Comparison of ENCODE assay signal across 22 mouse cellular contexts in the genomic region with DNA sequence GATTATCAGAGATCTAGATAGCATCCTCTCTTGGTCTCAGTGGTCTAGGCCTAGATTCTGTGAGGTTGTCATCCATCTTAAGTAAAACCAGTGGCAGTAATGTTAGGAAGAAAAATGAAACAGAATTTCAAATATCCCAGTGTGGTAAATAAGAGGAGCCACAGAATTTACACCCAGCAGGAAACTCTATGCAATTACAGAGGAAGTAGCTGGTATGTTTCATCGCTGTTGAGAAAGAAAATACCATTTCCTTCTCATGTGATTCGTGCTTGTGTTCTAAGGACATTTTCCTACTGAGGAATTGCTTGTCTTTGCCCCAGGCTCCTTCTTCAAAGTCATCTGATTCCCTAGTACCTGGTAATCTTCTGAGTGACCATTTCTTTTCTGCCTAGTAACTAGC.
DNase-seq lines count a peak whose midpoint lies in the region; ATAC-seq and TF ChIP-seq lines count a peak whose summit lies in the region.
"Had no signal": no experiment of that assay in that cellular context is flagged by ENCODE, and none has a peak within 500 bp of the region (broad histone marks: within the 10 kb centered on the region; RNA-seq: fewer than 3 reads in every experiment).

No protein-coding gene starts in this region.

- no peaks in the 10 kb centered on the region for H3K27me3 ChIP-seq in heart, embryonic 16.5 days (ENCODE audit: control insufficient read depth, insufficient read depth, low read length)
- H3K27me3 ChIP-seq in lung, embryonic 15.5 days = no peaks in the 10 kb centered on the region
- H3K27me3 ChIP-seq: limb, embryonic 13.5 days; midbrain, embryonic 13.5 days; Patski; stomach, embryonic 15.5 days had no signal

- no peak overlapping the region for H3K9ac ChIP-seq in heart, embryonic 16.5 days (ENCODE audit: low read length)
- no peak overlapping the region for H3K9ac ChIP-seq in lung, embryonic 15.5 days
- H3K9ac ChIP-seq: limb, embryonic 13.5 days; midbrain, embryonic 13.5 days; stomach, embryonic 15.5 days had no signal

- no peak for DNase-seq in heart, postnatal 4 days
- no peak for DNase-seq in lung, adult 2 months
- no peak for DNase-seq in adrenal gland, adult 8-10 months
- DNase-seq: adrenal gland, postnatal 36 days; cerebellum, adult 9-11 months; gastrocnemius, postnatal 10 days; kidney, adult 18-20 months; kidney, postnatal 14 days; layer of hippocampus, adult 9-11 months; lung, postnatal 14 days; right cerebral cortex, postnatal 14 days; thymus, adult 2 months had no signal

- no peak overlapping the region for H3K4me2 ChIP-seq in heart, embryonic 16.5 days (ENCODE audit: low read depth, low read length)
- no peak overlapping the region for H3K4me2 ChIP-seq in lung, embryonic 15.5 days
- H3K4me2 ChIP-seq: limb, embryonic 13.5 days; midbrain, embryonic 13.5 days; stomach, embryonic 15.5 days had no signal

- TF ChIP-seq POLR2A in lung, adult 2 months (IDR thresholded peaks at IDR 0.05; ENCODE audit: borderline replicate concordance, extremely low read depth, low read depth, low read length) = no peak
- no peak for TF ChIP-seq POLR2A in bone marrow, adult 2 months (IDR thresholded peaks at IDR 0.05; ENCODE audit: borderline replicate concordance, control insufficient read depth, low read depth, low read length)

- ATAC-seq in heart, embryonic 16.5 days (replicated peaks; ENCODE audit: extremely low read depth, insufficient read depth, low FRiP score) = no peak
- ATAC-seq in lung, embryonic 15.5 days (ENCODE audit: borderline replicate concordance, extremely low read depth, low FRiP score, low TSS enrichment) = no peak
- ATAC-seq: activated CD4-positive, CD25-positive, alpha-beta regulatory T cell, adult 4 months; hindbrain, embryonic 16.5 days; midbrain, embryonic 13.5 days; Patski had no signal

- peak overlapping the region; percentile 41; the same call in 1 of the 2 replicates for H3K27ac ChIP-seq in heart, embryonic 16.5 days (ENCODE audit: low read length)
- H3K27ac ChIP-seq in lung, embryonic 15.5 days = peak overlapping the region; percentile 76
- H3K27ac ChIP-seq in bone marrow, adult 2 months (ENCODE audit: control insufficient read depth, insufficient read depth, low read depth, low read length, poor library complexity) = peak overlapping the region; percentile 21; the same call in 1 of the 2 replicates
- peak overlapping the region; percentile 95 for H3K27ac ChIP-seq in macrophage
- H3K27ac ChIP-seq: limb, embryonic 13.5 days; midbrain, embryonic 13.5 days; stomach, embryonic 15.5 days had no signal

- 61% methylated on average over 2 of the region's 2 CpGs for WGBS in heart, embryonic 16.5 days
- 46% methylated on average over 2 of the region's 2 CpGs for WGBS in lung, embryonic 15.5 days
- WGBS in lung, adult 2 months = 26% methylated on average over 2 of the region's 2 CpGs
- WGBS in bone marrow, adult 2 months = 1% methylated on average over 2 of the region's 2 CpGs
- 0% methylated on average over 2 of the region's 2 CpGs for WGBS in macrophage (ENCODE audit: missing documents)

- H3K4me1 ChIP-seq in heart, embryonic 16.5 days (ENCODE audit: control insufficient read depth, insufficient read depth, low read length) = peaks cover 23% of the 10 kb centered on the region
- H3K4me1 ChIP-seq in lung, embryonic 15.5 days = peaks cover 31% of the 10 kb centered on the region
- H3K4me1 ChIP-seq in lung, adult 2 months (ENCODE audit: control insufficient read depth, insufficient read depth, low read length) = peaks cover 31% of the 10 kb centered on the region
- peaks cover 3% of the 10 kb centered on the region; the same call in 1 of the 2 replicates for H3K4me1 ChIP-seq in bone marrow, adult 2 months (ENCODE audit: control insufficient read depth, insufficient read depth, low read length)
- H3K4me1 ChIP-seq: stomach, embryonic 15.5 days had no signal

- H3K36me3 ChIP-seq in heart, embryonic 16.5 days (ENCODE audit: control insufficient read depth, insufficient read depth) = peaks cover 31% of the 10 kb centered on the region
- peaks cover 17% of the 10 kb centered on the region for H3K36me3 ChIP-seq in lung, embryonic 15.5 days
- peaks cover 9% of the 10 kb centered on the region; the same call in 1 of the 2 replicates for H3K36me3 ChIP-seq in macrophage (ENCODE audit: inconsistent target)
- H3K36me3 ChIP-seq: midbrain, embryonic 13.5 days; stomach, embryonic 15.5 days had no signal

- no peak overlapping the region for H3K4me3 ChIP-seq in heart, embryonic 16.5 days (ENCODE audit: low read length)
- no peak overlapping the region for H3K4me3 ChIP-seq in lung, embryonic 15.5 days
- H3K4me3 ChIP-seq in lung, adult 2 months (replicated peaks; ENCODE audit: extremely low read depth, low read depth, low read length) = no peak overlapping the region
- H3K4me3 ChIP-seq in bone marrow, adult 2 months (replicated peaks; ENCODE audit: control insufficient read depth, low read depth, low read length) = no peak overlapping the region
- H3K4me3 ChIP-seq in macrophage (ENCODE audit: inconsistent target) = no peak overlapping the region
- H3K4me3 ChIP-seq: limb, embryonic 13.5 days; midbrain, embryonic 13.5 days; stomach, embryonic 15.5 days had no signal

- peaks cover 51% of the 10 kb centered on the region; the same call in 1 of the 2 replicates for H3K79me2 ChIP-seq in macrophage (ENCODE audit: inconsistent target)

- no peaks in the 10 kb centered on the region for H3K9me3 ChIP-seq in heart, embryonic 16.5 days (replicated peaks; ENCODE audit: control insufficient read depth, low read length)
- no peaks in the 10 kb centered on the region for H3K9me3 ChIP-seq in lung, embryonic 15.5 days
- H3K9me3 ChIP-seq: limb, embryonic 13.5 days; midbrain, embryonic 13.5 days; stomach, embryonic 15.5 days had no signal

- TF ChIP-seq CTCF in lung, adult 2 months (IDR thresholded peaks at IDR 0.05; ENCODE audit: insufficient read depth, low read length) = no peak
- no peak for TF ChIP-seq CTCF in bone marrow, adult 2 months (IDR thresholded peaks at IDR 0.05; ENCODE audit: control insufficient read depth, insufficient read depth, low read length)

Comparison
In these comparisons a context has a peak if more than half of its experiments do, and no peak if none do; other contexts are left out.
1. H3K27ac ChIP-seq: peak in every context shown above with its lines; median percentile 95 in macrophage; 76 in lung, embryonic 15.5 days; 41 in heart, embryonic 16.5 days; 21 in bone marrow, adult 2 months.